Mouse (Mus musculus) heart, adult 2 months (tissue): ENCODE results near the gene Washc3.

Experiments
- CTCF ChIP-seq: fragments of 200-600 bp; IDR thresholded peaks from 2 replicates; pipeline ENCODE4 v1.8.1; 2022; ENCODE audit warnings: antibody characterized with exemption, mild to moderate bottlenecking, moderate library complexity
- POLR2A ChIP-seq: fragments of 200-500 bp; IDR thresholded peaks from 2 replicates; pipeline ENCODE4 v1.6.1; 2011; ENCODE audit warnings: mild to moderate bottlenecking, low read depth, low read length, control low read depth; ENCODE audit not compliant: insufficient read depth

DNA sequence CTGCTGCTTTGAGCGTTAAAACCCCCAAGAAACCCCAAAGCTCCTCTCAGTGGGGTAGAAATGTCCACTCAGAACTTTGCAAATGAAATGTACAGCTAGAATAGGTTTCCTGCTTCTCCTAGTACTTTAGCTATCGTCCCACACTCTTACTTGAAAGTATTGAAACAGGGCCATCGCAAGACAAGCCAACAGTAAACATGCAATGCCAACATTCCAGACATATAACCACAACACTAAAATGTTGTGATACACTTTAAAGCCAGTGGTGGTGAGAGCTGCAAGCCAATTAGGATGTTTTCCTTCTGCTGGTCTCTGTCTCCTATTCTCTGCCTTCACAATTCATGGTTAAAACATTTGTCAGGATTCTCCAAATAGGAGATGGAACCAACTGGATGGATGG lies 80.8 kb downstream of the Washc3 start:
- no peak for TF ChIP-seq CTCF
- no peak for TF ChIP-seq POLR2A
